Mouse (Mus musculus) CH12.LX (cell line): Measurements from ENCODE around the gene Ccdc40.

Source experiments
- CTCF ChIP-seq, 2 experiments: IDR thresholded peaks in 1 of 2; conservative IDR thresholded peaks in 1 of 2; 2 replicates each; pipeline ENCODE4 v1.5.1; 2011 to 2012; ENCODE audit warnings: low read depth in 2 of 2, low read length in 2 of 2, improper control_type of control experiment in 1 of 2, inconsistent platforms in 1 of 2, mild to moderate bottlenecking in 1 of 2, moderate library complexity in 1 of 2
- GABPA ChIP-seq: IDR thresholded peaks from 2 replicates; pipeline ENCODE4 v1.6.1; 2012; ENCODE audit warnings: low read depth, low read length, improper control_type of control experiment, inconsistent platforms; ENCODE audit not compliant: insufficient replicate concordance
- KAT2A ChIP-seq: IDR thresholded peaks from 2 replicates; pipeline ENCODE4 v1.6.1; 2012; ENCODE audit warnings: low read length, improper control_type of control experiment, inconsistent platforms; ENCODE audit not compliant: insufficient replicate concordance
- MEF2A ChIP-seq: IDR thresholded peaks from 2 replicates; pipeline ENCODE4 v1.6.1; 2014; ENCODE audit warnings: low read depth, mild to moderate bottlenecking, inconsistent platforms, low read length, improper control_type of control experiment, borderline replicate concordance
- SIN3A ChIP-seq: IDR thresholded peaks from 2 replicates; pipeline ENCODE4 v1.6.1; 2012; ENCODE audit warnings: low read length, improper control_type of control experiment, inconsistent platforms
- ZC3H11A ChIP-seq: IDR thresholded peaks from 2 replicates; pipeline ENCODE4 v1.6.1; 2012; ENCODE audit warnings: low read depth, mild to moderate bottlenecking, inconsistent platforms, low read length, improper control_type of control experiment
- ZMIZ1 ChIP-seq: IDR thresholded peaks from 2 replicates; pipeline ENCODE4 v1.6.1; 2012; ENCODE audit warnings: low read depth, mild to moderate bottlenecking, inconsistent platforms, low read length, improper control_type of control experiment

DNA sequence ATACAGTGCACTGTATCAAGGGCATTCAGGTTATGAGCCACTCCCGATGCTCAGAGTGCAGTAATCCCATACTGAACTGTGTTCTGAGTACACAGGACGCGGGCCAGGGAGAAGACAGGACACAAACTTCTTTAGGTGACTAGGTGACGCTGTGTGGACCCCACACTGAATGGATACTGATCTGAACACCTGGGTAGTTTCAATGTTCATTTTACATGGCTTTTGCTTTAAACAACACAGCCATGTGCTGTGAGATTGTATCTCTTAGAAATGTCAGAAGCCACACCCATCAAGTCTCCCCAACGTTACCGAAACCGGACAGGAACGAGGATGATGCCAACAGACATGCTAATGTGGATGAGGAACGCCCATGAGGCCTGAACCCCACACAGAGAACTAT lies 35.8 kb upstream of the Ccdc40 start:
- TF ChIP-seq GABPA (no peak), KAT2A (no peak), ZMIZ1 (no peak), MEF2A (no peak), SIN3A (peak; percentile 56; the same call in 1 of the 2 replicates), CTCF (conservative IDR thresholded peaks at IDR 0.05 in 1 of 2, IDR thresholded peaks at IDR 0.05 in 1 of 2; ENCODE audit: low read depth in 2 of 2, low read length in 2 of 2) (no peak), ZC3H11A (no peak)
